Mouse (Mus musculus): ENCODE results near the gene Zbtb21. TPM values are rescaled to one million over a fixed set of nuclear protein-coding genes. Genes with fewer than 3 reads are reported as not detected.

Gene Zbtb21
- polyA plus RNA-seq, 1 experiment from 2014 or later, result 3.3 TPM

GRCm38 (mm10) chr16:97920621-97921020, 41.8 kb downstream of the Zbtb21 start:
- Histone ChIP-seq H3K4me1 (replicated peaks) (peaks cover 31% of the 10 kb centered on the region), H3K27ac (no peak overlapping the region), H3K9ac (no peak overlapping the region), H3K4me2 (peak overlapping the region; percentile 1; the same call in 1 of the 2 replicates), H3K36me3 (no peaks in the 10 kb centered on the region), H3K9me3 (replicated peaks) (no peaks in the 10 kb centered on the region), H3K4me3 (replicated peaks) (no peak overlapping the region), H3K27me3 (no peaks in the 10 kb centered on the region)
- ATAC-seq (ENCODE audit: low read depth), result no peak
- no peak for DNase-seq
- 81% methylated on average over 1 of the region's 1 CpGs for WGBS (ENCODE audit: insufficient replicate concordance)

- no peak overlapping the region for H3K27ac ChIP-seq
- no peaks in the 10 kb centered on the region for H3K9me3 ChIP-seq (replicated peaks)
- H3K4me3 ChIP-seq (replicated peaks), result no peak overlapping the region
- peaks cover 30% of the 10 kb centered on the region for H3K4me1 ChIP-seq (replicated peaks)
- no peaks in the 10 kb centered on the region for H3K27me3 ChIP-seq
- ATAC-seq (ENCODE audit: low read depth) (no peak), DNase-seq (no peak)
- WGBS (ENCODE audit: insufficient replicate concordance), result 24% methylated on average over 2 of the region's 2 CpGs
- no peak overlapping the region for H3K9ac ChIP-seq
- H3K4me2 ChIP-seq, result no peak overlapping the region
- H3K36me3 ChIP-seq, result no peaks in the 10 kb centered on the region
Measured at GRCm38 (mm10) chr16:97919793-97920192, 42.6 kb downstream of the Zbtb21 start.

DNA sequence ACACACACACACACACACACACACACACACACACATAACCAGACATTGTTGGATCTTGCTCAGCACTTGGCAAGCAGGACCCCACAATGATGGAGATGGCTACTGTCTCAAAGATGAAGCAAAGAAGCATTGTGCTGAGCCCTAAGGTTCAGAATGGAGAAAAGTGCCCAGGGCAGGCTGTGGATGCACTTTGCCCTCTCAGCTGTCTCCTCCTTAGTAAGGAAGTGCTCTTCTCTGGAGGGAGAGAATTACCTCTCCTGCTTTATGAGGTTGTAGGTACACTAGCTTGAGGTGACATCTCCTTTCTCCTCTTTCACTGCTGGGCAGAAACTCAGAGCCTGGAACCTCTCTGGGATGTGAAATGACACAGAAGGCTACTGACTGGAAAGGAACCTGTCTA, 49.5 kb downstream of the Zbtb21 start:
- no peaks in the 10 kb centered on the region for H3K27me3 ChIP-seq
- no peak for ATAC-seq (ENCODE audit: low read depth)
- H3K4me2 ChIP-seq, result no peak overlapping the region
- no peak overlapping the region for H3K9ac ChIP-seq
- H3K4me3 ChIP-seq (replicated peaks), result no peak overlapping the region
- peaks cover 14% of the 10 kb centered on the region for H3K4me1 ChIP-seq (replicated peaks)
- H3K27ac ChIP-seq, result no peak overlapping the region
- H3K9me3 ChIP-seq (replicated peaks), result no peaks in the 10 kb centered on the region
- no peak for DNase-seq
- no peaks in the 10 kb centered on the region for H3K36me3 ChIP-seq

DNA sequence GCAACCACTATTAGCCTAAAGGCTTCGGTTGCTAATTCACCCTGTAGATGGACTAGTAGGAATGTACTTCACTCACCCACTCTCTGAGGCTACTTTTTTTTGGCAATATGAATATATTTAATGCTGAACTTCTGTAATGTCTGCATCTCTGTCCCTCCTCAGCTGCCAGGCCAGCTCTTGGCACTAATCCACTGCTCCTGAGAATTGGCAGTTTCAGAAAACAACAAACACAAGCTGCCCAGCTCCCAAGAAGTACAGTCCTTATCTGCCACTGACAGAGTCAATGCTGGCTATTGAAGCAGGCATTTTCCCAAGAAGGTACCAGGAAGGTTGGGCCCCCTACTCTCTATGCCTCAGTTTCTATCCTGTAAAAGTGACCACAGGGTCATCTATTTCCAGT, 53.1 kb downstream of the Zbtb21 start:
- Histone ChIP-seq H3K27ac (no peak overlapping the region), H3K4me1 (replicated peaks) (peaks cover 31% of the 10 kb centered on the region), H3K9me3 (replicated peaks) (no peaks in the 10 kb centered on the region), H3K4me3 (replicated peaks) (no peak overlapping the region), H3K36me3 (no peaks in the 10 kb centered on the region), H3K9ac (no peak overlapping the region), H3K27me3 (no peaks in the 10 kb centered on the region), H3K4me2 (no peak overlapping the region)
- 79% methylated on average over 1 of the region's 1 CpGs for WGBS (ENCODE audit: insufficient replicate concordance)
- DNase-seq (no peak), ATAC-seq (ENCODE audit: low read depth) (0 out of 2 replicates have a peak, but pooled peaks have one; percentile 34)

DNA sequence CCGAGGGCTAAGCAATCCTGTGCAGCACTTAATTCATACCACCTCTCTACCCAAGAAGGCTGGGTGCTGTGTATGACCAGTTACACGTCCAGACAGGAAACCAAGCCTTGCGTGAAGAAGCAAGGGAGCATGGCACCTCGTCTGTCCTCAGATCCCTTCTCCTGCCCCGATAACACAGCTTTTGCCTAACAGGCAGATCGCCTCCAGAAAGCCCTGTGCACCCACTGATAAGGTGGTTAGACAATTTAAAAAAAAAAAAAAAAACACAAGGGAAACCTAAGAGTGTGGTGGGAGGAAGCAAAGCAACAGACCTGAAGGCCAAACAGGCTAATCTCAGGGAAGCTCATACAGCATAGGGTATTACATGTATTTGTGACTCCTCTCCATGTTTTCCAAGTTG, 54.9 kb downstream of the Zbtb21 start:
- DNase-seq (peak; percentile 58), ATAC-seq (ENCODE audit: low read depth) (peak; percentile 83)
- Histone ChIP-seq H3K9ac (no peak overlapping the region), H3K4me1 (replicated peaks) (peaks cover 40% of the 10 kb centered on the region), H3K4me2 (0 out of 2 replicates have a peak overlapping the region, but pooled peaks have one; percentile 21), H3K4me3 (replicated peaks) (no peak overlapping the region), H3K9me3 (replicated peaks) (no peaks in the 10 kb centered on the region), H3K27ac (no peak overlapping the region), H3K36me3 (no peaks in the 10 kb centered on the region), H3K27me3 (no peaks in the 10 kb centered on the region)
- WGBS (ENCODE audit: insufficient replicate concordance), result 24% methylated on average over 6 of the region's 6 CpGs

GRCm38 (mm10) chr16:97906337-97906736, 56.1 kb downstream of the Zbtb21 start:
- no peaks in the 10 kb centered on the region for H3K27me3 ChIP-seq
- no peak overlapping the region for H3K9ac ChIP-seq
- H3K4me3 ChIP-seq (replicated peaks), result no peak overlapping the region
- no peaks in the 10 kb centered on the region for H3K36me3 ChIP-seq
- DNase-seq (no peak), ATAC-seq (ENCODE audit: low read depth) (no peak; the same call in 1 of the 2 replicates)
- peaks cover 40% of the 10 kb centered on the region for H3K4me1 ChIP-seq (replicated peaks)
- no peaks in the 10 kb centered on the region for H3K9me3 ChIP-seq (replicated peaks)
- no peak overlapping the region for H3K4me2 ChIP-seq
- H3K27ac ChIP-seq, result no peak overlapping the region

- H3K27ac ChIP-seq, result no peak overlapping the region
- no peak overlapping the region for H3K4me2 ChIP-seq
- ATAC-seq (ENCODE audit: low read depth) (no peak), DNase-seq (no peak)
- H3K36me3 ChIP-seq, result no peaks in the 10 kb centered on the region
- no peak overlapping the region for H3K9ac ChIP-seq
- WGBS (ENCODE audit: insufficient replicate concordance), result 75% methylated on average over 2 of the region's 2 CpGs
- H3K4me3 ChIP-seq (replicated peaks), result no peak overlapping the region
- no peaks in the 10 kb centered on the region for H3K27me3 ChIP-seq
- no peaks in the 10 kb centered on the region for H3K9me3 ChIP-seq (replicated peaks)
- peaks cover 40% of the 10 kb centered on the region for H3K4me1 ChIP-seq (replicated peaks)
Measured at GRCm38 (mm10) chr16:97905449-97905991, 56.9 kb downstream of the Zbtb21 start.

DNA sequence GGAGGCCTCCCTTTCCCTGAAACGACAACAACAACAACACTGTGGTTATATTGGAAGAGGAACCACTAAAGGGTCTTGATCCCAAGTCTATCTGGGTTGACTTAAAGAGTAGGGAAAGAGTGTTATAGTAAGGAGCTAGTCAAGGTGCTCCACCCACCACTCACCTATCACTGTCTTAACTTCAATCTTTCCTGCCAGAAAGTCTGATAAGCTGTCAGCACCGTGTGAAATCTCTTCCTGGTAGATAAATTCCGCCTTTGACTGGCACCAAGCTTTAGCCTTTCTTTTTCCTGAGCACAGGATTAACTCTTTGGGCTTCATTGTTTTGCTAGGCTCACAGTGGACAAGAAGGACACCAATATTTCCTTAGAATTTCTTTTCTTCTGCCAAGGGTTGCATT, 58.4 kb downstream of the Zbtb21 start:
- DNase-seq (no peak), ATAC-seq (ENCODE audit: low read depth) (no peak)
- WGBS (ENCODE audit: insufficient replicate concordance), result 18% methylated on average over 3 of the region's 3 CpGs
- Histone ChIP-seq H3K4me2 (no peak overlapping the region), H3K36me3 (no peaks in the 10 kb centered on the region), H3K4me1 (replicated peaks) (peaks cover 31% of the 10 kb centered on the region), H3K9me3 (replicated peaks) (no peaks in the 10 kb centered on the region), H3K27me3 (no peaks in the 10 kb centered on the region), H3K9ac (no peak overlapping the region), H3K4me3 (replicated peaks) (no peak overlapping the region), H3K27ac (no peak overlapping the region)

DNA sequence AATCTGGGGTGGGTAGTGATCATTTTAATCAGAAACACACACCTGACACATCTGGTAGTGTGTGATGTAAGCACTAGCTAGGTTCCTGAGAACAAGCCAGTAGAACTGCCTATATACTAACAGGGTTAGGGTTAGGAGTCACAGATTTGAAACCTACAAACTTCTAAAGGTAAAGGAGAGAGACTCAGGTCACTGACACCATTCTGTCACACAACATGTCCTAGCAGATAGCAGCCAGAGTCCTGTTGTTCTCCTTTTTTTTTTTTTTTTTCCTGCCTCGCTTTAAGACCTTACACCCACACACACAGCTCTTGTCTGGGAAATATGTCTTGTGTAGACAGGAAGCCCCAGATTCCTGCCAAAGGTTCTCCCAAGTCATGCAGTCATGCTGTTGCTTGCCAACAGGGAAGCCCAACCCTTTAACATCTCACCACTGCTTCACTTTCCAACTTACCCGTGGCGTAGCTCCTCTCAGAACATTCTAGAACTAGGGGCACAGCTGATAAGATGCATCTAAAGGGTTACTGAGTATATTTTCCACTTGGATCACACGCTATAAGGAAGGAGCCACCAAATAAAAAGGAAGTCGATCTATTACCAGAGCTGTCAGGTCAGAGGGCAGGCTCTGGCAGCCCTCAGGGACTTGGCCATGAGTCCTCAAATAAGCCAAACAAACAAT, 64.9 kb downstream of the Zbtb21 start:
- H3K27ac ChIP-seq, result no peak overlapping the region

More for the DNA sequence above, 64.9 kb downstream of the Zbtb21 start:
- ATAC-seq (ENCODE audit: low read depth) (no peak), DNase-seq (no peak)
- Histone ChIP-seq H3K4me1 (replicated peaks) (no peaks in the 10 kb centered on the region), H3K27me3 (no peaks in the 10 kb centered on the region), H3K4me3 (replicated peaks) (no peak overlapping the region), H3K9ac (no peak overlapping the region), H3K4me2 (no peak overlapping the region), H3K9me3 (replicated peaks) (no peaks in the 10 kb centered on the region), H3K36me3 (no peaks in the 10 kb centered on the region)
- WGBS (ENCODE audit: insufficient replicate concordance), result 65% methylated on average over 5 of the region's 5 CpGs

Other genes starting within 250 kb of the Zbtb21 start
- gene Ripk4, start 198.8 kb downstream of the Zbtb21 start, polyA plus RNA-seq (2015; fragmentation: Nextera tagmentation; extraction: Ambion mirVana), result 2.3 and 2.7 TPM in 2 replicates
- gene Prdm15, start 110.8 kb downstream of the Zbtb21 start, polyA plus RNA-seq (2015; fragmentation: Nextera tagmentation; extraction: Ambion mirVana), result 2.9 and 3.0 TPM in 2 replicates
- gene C2cd2, start within 50 bp of the Zbtb21 start, polyA plus RNA-seq (2015; fragmentation: Nextera tagmentation; extraction: Ambion mirVana), result 5.0 and 5.6 TPM in 2 replicates
- 13.9 and 17.0 TPM in 2 replicates for gene B230307C23Rik, start 34.7 kb upstream of the Zbtb21 start, polyA plus RNA-seq (2015; fragmentation: Nextera tagmentation; extraction: Ambion mirVana)
- 10.3 and 13.2 TPM in 2 replicates for gene A630089N07Rik, start 119.8 kb upstream of the Zbtb21 start, polyA plus RNA-seq (2015; fragmentation: Nextera tagmentation; extraction: Ambion mirVana)